Mouse (Mus musculus): ENCODE results near the gene Bud23. TPM values are rescaled to one million over a fixed set of nuclear protein-coding genes. Genes with fewer than 3 reads are reported as not detected.

The Bud23 gene
- polyA plus RNA-seq, 1 experiment from 2014 or later: 157 TPM

- H3K4me3 ChIP-seq (ENCODE audit: low read depth, low read length): 0 out of 2 replicates have a peak overlapping the region, but pooled peaks have one; percentile 5
- 86% methylated on average over 14 of the region's 14 CpGs for whole genome bisulfite sequencing
- H3K36me3 ChIP-seq (ENCODE audit: control insufficient read depth, insufficient read depth, low read length): no peaks in the 10 kb centered on the region
- H3K9me3 ChIP-seq (ENCODE audit: control insufficient read depth, low read length): no peaks in the 10 kb centered on the region
- no peak overlapping the region for H3K27ac ChIP-seq (ENCODE audit: low read depth, low read length)
- peaks cover 16% of the 10 kb centered on the region for H3K4me1 ChIP-seq (replicated peaks; ENCODE audit: control insufficient read depth, insufficient read depth, low read length)
- H3K4me2 ChIP-seq: no peak overlapping the region
- no peak for ATAC-seq (replicated peaks; ENCODE audit: low FRiP score)
- no peak for DNase-seq (ENCODE audit: low spot score)
- H3K9ac ChIP-seq (ENCODE audit: low read depth, low read length): no peak overlapping the region
- peaks cover 7% of the 10 kb centered on the region; the same call in 1 of the 2 replicates for H3K27me3 ChIP-seq (replicated peaks; ENCODE audit: control insufficient read depth, insufficient read depth, low read length)
Observed at GRCm38 (mm10) chr5:135076368-135076767, 11.6 kb upstream of the Bud23 start.

- Histone ChIP-seq H3K27me3 (replicated peaks; ENCODE audit: control insufficient read depth, insufficient read depth, low read length) (peaks cover 5% of the 10 kb centered on the region; the same call in 1 of the 2 replicates), H3K4me1 (replicated peaks; ENCODE audit: control insufficient read depth, insufficient read depth, low read length) (peaks cover 16% of the 10 kb centered on the region), H3K36me3 (ENCODE audit: control insufficient read depth, insufficient read depth, low read length) (no peaks in the 10 kb centered on the region), H3K4me3 (ENCODE audit: low read depth, low read length) (no peak overlapping the region), H3K9me3 (ENCODE audit: control insufficient read depth, low read length) (no peaks in the 10 kb centered on the region), H3K9ac (ENCODE audit: low read depth, low read length) (no peak overlapping the region), H3K4me2 (no peak overlapping the region), H3K27ac (ENCODE audit: low read depth, low read length) (no peak overlapping the region)
- 55% methylated on average over 4 of the region's 4 CpGs for WGBS
- ATAC-seq (replicated peaks; ENCODE audit: low FRiP score) (no peak), DNase-seq (ENCODE audit: low spot score) (no peak)
Observed at GRCm38 (mm10) chr5:135075655-135076054, 10.9 kb upstream of the Bud23 start.

DNA sequence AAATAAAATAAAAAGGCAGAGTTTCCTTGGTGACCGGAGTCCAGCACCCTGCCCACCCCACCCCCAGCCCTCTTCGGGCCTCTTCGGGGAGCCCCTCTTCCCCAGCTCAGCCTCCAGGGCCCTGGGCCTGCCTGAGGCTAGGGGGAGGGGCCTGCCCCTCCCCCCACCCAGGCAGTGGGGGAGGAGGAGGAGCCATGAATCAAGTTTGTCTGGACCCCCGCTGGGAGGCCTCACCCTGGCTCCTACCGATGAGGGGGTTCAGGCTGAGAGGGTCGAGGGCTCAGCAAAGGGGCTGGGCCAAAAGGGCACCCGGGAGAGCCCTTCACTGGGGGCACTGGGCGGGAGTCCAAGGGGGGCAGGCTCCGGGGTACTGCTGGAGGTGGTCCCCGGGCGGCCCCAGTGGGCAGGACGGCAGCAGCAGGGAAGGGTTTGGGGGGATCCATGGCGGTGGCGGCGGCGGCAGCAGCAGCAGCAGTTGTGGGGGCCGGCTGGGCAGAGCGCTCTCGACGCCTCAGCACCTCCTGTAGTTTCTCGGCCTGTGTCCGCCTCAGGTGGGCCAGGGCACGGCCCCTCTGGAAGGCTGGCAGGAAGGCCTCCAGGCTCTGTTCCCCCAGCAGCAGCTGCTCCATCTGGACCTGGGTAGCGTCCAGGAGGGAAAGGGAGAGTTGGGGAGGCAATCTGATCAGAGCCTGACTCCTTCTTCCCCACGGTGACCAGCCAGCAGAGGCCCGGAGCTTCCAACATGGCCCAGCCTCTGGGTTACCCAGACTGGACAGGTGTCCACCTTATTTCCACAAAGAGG, 8.8 kb upstream of the Bud23 start:
- H3K9me3 ChIP-seq (ENCODE audit: control insufficient read depth, low read length): no peaks in the 10 kb centered on the region
- peak overlapping the region; percentile 32 for H3K9ac ChIP-seq (ENCODE audit: low read depth, low read length)
- DNase-seq (ENCODE audit: low spot score): no peak
- no peak for ATAC-seq (replicated peaks; ENCODE audit: low FRiP score)
- 44% methylated on average over 26 of the region's 26 CpGs for WGBS
- no peak overlapping the region for H3K4me3 ChIP-seq (ENCODE audit: low read depth, low read length)
- H3K27me3 ChIP-seq (replicated peaks; ENCODE audit: control insufficient read depth, insufficient read depth, low read length): no peaks in the 10 kb centered on the region
- no peak overlapping the region for H3K27ac ChIP-seq (ENCODE audit: low read depth, low read length)
- peak overlapping the region; percentile 40 for H3K4me2 ChIP-seq
- H3K36me3 ChIP-seq (ENCODE audit: control insufficient read depth, insufficient read depth, low read length): no peaks in the 10 kb centered on the region
- peaks cover 18% of the 10 kb centered on the region for H3K4me1 ChIP-seq (replicated peaks; ENCODE audit: control insufficient read depth, insufficient read depth, low read length)

- 52% methylated on average over 6 of the region's 6 CpGs for WGBS
- ATAC-seq (replicated peaks; ENCODE audit: low FRiP score) (no peak), DNase-seq (ENCODE audit: low spot score) (no peak)
- Histone ChIP-seq H3K9ac (ENCODE audit: low read depth, low read length) (no peak overlapping the region), H3K27ac (ENCODE audit: low read depth, low read length) (no peak overlapping the region), H3K4me1 (replicated peaks; ENCODE audit: control insufficient read depth, insufficient read depth, low read length) (peaks cover 16% of the 10 kb centered on the region), H3K4me3 (ENCODE audit: low read depth, low read length) (no peak overlapping the region), H3K36me3 (ENCODE audit: control insufficient read depth, insufficient read depth, low read length) (no peaks in the 10 kb centered on the region), H3K4me2 (no peak overlapping the region), H3K9me3 (ENCODE audit: control insufficient read depth, low read length) (no peaks in the 10 kb centered on the region), H3K27me3 (replicated peaks; ENCODE audit: control insufficient read depth, insufficient read depth, low read length) (no peaks in the 10 kb centered on the region)
Observed at GRCm38 (mm10) chr5:135072720-135073119, 8.0 kb upstream of the Bud23 start.

DNA sequence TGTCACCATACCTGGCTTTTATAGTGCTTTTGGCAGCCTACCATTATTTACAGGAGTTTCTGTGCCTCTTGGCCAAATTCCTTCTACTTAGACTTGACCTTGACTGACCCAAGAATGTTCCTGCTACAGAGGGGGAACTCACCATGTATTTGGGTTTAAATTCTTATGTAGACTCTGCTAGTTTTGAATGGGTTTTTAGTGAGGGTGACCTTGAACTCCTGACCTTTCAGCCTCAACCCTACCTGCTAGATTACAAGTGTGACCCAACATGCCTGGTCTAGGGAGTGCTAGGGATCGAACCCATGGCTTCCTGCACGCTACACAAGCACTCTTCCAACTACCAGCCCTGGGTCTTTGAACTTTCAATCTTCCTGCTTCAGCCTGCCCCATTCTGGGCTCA, 7.3 kb upstream of the Bud23 start:
- ATAC-seq (replicated peaks; ENCODE audit: low FRiP score) (no peak), DNase-seq (ENCODE audit: low spot score) (no peak)
- peaks cover 13% of the 10 kb centered on the region for H3K4me1 ChIP-seq (replicated peaks; ENCODE audit: control insufficient read depth, insufficient read depth, low read length)
- no peaks in the 10 kb centered on the region for H3K36me3 ChIP-seq (ENCODE audit: control insufficient read depth, insufficient read depth, low read length)
- H3K4me2 ChIP-seq: no peak overlapping the region
- H3K9ac ChIP-seq (ENCODE audit: low read depth, low read length): no peak overlapping the region
- WGBS: 82% methylated on average over 2 of the region's 2 CpGs
- no peak overlapping the region for H3K4me3 ChIP-seq (ENCODE audit: low read depth, low read length)
- no peaks in the 10 kb centered on the region for H3K9me3 ChIP-seq (ENCODE audit: control insufficient read depth, low read length)
- no peaks in the 10 kb centered on the region for H3K27me3 ChIP-seq (replicated peaks; ENCODE audit: control insufficient read depth, insufficient read depth, low read length)
- H3K27ac ChIP-seq (ENCODE audit: low read depth, low read length): no peak overlapping the region

GRCm38 (mm10) chr5:135070448-135070847, 5.7 kb upstream of the Bud23 start:
- Histone ChIP-seq H3K4me2 (no peak overlapping the region), H3K27ac (ENCODE audit: low read depth, low read length) (no peak overlapping the region), H3K4me3 (ENCODE audit: low read depth, low read length) (no peak overlapping the region), H3K4me1 (replicated peaks; ENCODE audit: control insufficient read depth, insufficient read depth, low read length) (peaks cover 12% of the 10 kb centered on the region), H3K9me3 (ENCODE audit: control insufficient read depth, low read length) (no peaks in the 10 kb centered on the region), H3K27me3 (replicated peaks; ENCODE audit: control insufficient read depth, insufficient read depth, low read length) (no peaks in the 10 kb centered on the region), H3K9ac (ENCODE audit: low read depth, low read length) (no peak overlapping the region), H3K36me3 (ENCODE audit: control insufficient read depth, insufficient read depth, low read length) (peaks cover 6% of the 10 kb centered on the region; the same call in 1 of the 2 replicates)
- DNase-seq (ENCODE audit: low spot score) (no peak), ATAC-seq (replicated peaks; ENCODE audit: low FRiP score) (no peak)
- 77% methylated on average over 3 of the region's 3 CpGs for whole genome bisulfite sequencing

DNA sequence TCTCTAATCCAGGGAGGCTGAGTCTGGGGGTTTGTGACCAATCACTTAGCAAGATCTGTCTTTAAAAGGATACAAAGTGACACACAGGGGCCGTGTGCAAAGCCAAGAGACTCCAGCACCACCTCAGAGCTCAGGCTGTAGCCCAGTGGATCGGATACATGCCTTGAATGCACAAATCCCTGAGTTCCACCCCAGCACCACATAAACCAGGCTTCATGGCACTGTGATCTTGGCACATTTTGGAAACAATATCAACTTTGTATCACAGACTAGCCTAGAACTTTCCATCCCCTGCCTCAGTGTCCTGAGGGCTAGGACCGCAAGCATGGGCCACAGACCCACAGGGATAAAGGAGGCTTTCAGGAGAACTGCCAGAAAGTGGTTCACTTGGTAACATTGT, 1.2 kb upstream of the Bud23 start:
- peaks cover 10% of the 10 kb centered on the region for H3K4me1 ChIP-seq (replicated peaks; ENCODE audit: control insufficient read depth, insufficient read depth, low read length)

GRCm38 (mm10) chr5:135064382-135064766, 385 bp downstream of the Bud23 start:
- Histone ChIP-seq H3K9ac (ENCODE audit: low read depth, low read length) (peak overlapping the region; percentile 85), H3K4me2 (peak overlapping the region; percentile 96), H3K36me3 (ENCODE audit: control insufficient read depth, insufficient read depth, low read length) (peaks cover 29% of the 10 kb centered on the region), H3K4me3 (ENCODE audit: low read depth, low read length) (peak overlapping the region; percentile 76), H3K27me3 (replicated peaks; ENCODE audit: control insufficient read depth, insufficient read depth, low read length) (no peaks in the 10 kb centered on the region), H3K4me1 (replicated peaks; ENCODE audit: control insufficient read depth, insufficient read depth, low read length) (peaks cover 7% of the 10 kb centered on the region), H3K27ac (ENCODE audit: low read depth, low read length) (peak overlapping the region; percentile 54; the same call in 1 of the 2 replicates), H3K9me3 (ENCODE audit: control insufficient read depth, low read length) (no peaks in the 10 kb centered on the region)
- under 1% methylated on average over 40 of the region's 40 CpGs for WGBS
- peak; percentile 55 for ATAC-seq (replicated peaks; ENCODE audit: low FRiP score)
- no peak for DNase-seq (ENCODE audit: low spot score)

More for the DNA sequence above, 1.2 kb upstream of the Bud23 start:
- no peak overlapping the region for H3K27ac ChIP-seq (ENCODE audit: low read depth, low read length)
- ATAC-seq (replicated peaks; ENCODE audit: low FRiP score): no peak
- H3K4me2 ChIP-seq: peak overlapping the region; percentile 96
- DNase-seq (ENCODE audit: low spot score): no peak
- WGBS: 89% methylated on average over 3 of the region's 3 CpGs
- H3K36me3 ChIP-seq (ENCODE audit: control insufficient read depth, insufficient read depth, low read length): peaks cover 14% of the 10 kb centered on the region; the same call in 1 of the 2 replicates
- H3K9ac ChIP-seq (ENCODE audit: low read depth, low read length): no peak overlapping the region
- H3K27me3 ChIP-seq (replicated peaks; ENCODE audit: control insufficient read depth, insufficient read depth, low read length): no peaks in the 10 kb centered on the region
- H3K4me3 ChIP-seq (ENCODE audit: low read depth, low read length): 0 out of 2 replicates have a peak overlapping the region, but pooled peaks have one; percentile 2
- H3K9me3 ChIP-seq (ENCODE audit: control insufficient read depth, low read length): no peaks in the 10 kb centered on the region

Data from liver, embryonic 11.5 days (tissue).